ENCODE assay signal across 11 mouse cellular contexts in the genomic region with DNA sequence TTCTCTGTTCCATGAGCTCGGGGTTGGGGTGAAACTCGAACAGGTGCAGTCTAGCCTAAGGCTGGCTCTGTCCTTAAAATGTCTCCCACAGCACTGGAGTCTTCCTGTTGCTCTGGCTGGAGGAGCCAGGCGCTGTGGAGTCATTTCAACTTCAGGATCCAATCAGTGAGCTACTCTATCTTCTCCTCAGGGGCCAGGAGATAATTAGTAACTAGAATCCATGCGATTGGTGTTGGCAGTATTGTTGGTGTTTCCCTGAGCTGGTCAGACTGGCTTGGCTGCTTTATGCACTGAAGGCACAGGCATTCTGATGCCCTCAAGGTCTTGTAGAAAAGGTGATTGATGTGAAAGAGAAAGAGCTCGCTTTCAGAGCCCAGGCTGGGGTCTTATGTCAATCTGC. TPM values are rescaled to one million over a fixed set of nuclear protein-coding genes. Genes with fewer than 3 reads are reported as not detected.
DNase-seq lines count a peak whose midpoint lies in the region; ATAC-seq and TF ChIP-seq lines count a peak whose summit lies in the region.
"Had no signal": no experiment of that assay in that cellular context is flagged by ENCODE, and none has a peak within 500 bp of the region (broad histone marks: within the 10 kb centered on the region; RNA-seq: fewer than 3 reads in every experiment).

No protein-coding gene starts in this region.

- no peaks in the 10 kb centered on the region for H3K36me3 ChIP-seq in intestine, postnatal 0 days (ENCODE audit: control insufficient read depth, insufficient read depth)
- H3K36me3 ChIP-seq in limb, embryonic 11.5 days (ENCODE audit: control insufficient read depth, insufficient read depth, low read length), result no peaks in the 10 kb centered on the region
- H3K36me3 ChIP-seq in stomach, embryonic 14.5 days (ENCODE audit: control insufficient read depth, insufficient read depth, low read length), result no peaks in the 10 kb centered on the region
- H3K36me3 ChIP-seq: midbrain, embryonic 12.5 days had no signal

- H3K4me3 ChIP-seq in lung, adult 2 months (replicated peaks; ENCODE audit: extremely low read depth, low read depth, low read length), result no peak overlapping the region
- H3K4me3 ChIP-seq in intestine, postnatal 0 days (ENCODE audit: low read depth, low read length), result peak overlapping the region; percentile 53
- no peak overlapping the region for H3K4me3 ChIP-seq in limb, embryonic 11.5 days (ENCODE audit: low read depth, low read length)
- H3K4me3 ChIP-seq in stomach, embryonic 14.5 days (ENCODE audit: low read depth, low read length), result peak overlapping the region; percentile 30
- H3K4me3 ChIP-seq: midbrain, embryonic 12.5 days had no signal

- peak overlapping the region; percentile 89 for H3K27ac ChIP-seq in intestine, postnatal 0 days (ENCODE audit: low read depth, low read length)
- H3K27ac ChIP-seq in limb, embryonic 11.5 days (replicated peaks; ENCODE audit: low read depth, low read length), result no peak overlapping the region
- peak overlapping the region; percentile 90 for H3K27ac ChIP-seq in stomach, embryonic 14.5 days (ENCODE audit: low read length)
- H3K27ac ChIP-seq: midbrain, embryonic 12.5 days had no signal

- peak; percentile 82 for ATAC-seq in intestine, postnatal 0 days
- no peak for ATAC-seq in limb, embryonic 11.5 days (ENCODE audit: insufficient number of reproducible peaks, low FRiP score, low TSS enrichment, low read depth)
- peak; percentile 84 for ATAC-seq in stomach, embryonic 14.5 days (ENCODE audit: insufficient number of reproducible peaks, insufficient read depth, low FRiP score, low read depth)
- ATAC-seq: CD4-positive, CD25-positive, alpha-beta regulatory T cell, adult 4 months had no signal

- 58% methylated on average over 5 of the region's 5 CpGs for WGBS in lung, adult 2 months
- WGBS in intestine, postnatal 0 days, result 38% methylated on average over 5 of the region's 5 CpGs
- WGBS in limb, embryonic 11.5 days, result 65% methylated on average over 5 of the region's 5 CpGs
- 38% methylated on average over 5 of the region's 5 CpGs for WGBS in stomach, embryonic 14.5 days

- no peak for TF ChIP-seq CTCF in lung, adult 2 months (IDR thresholded peaks at IDR 0.05; ENCODE audit: insufficient read depth, low read length)
- no peak for TF ChIP-seq CTCF in intestine, postnatal 0 days (IDR thresholded peaks at IDR 0.05; ENCODE audit: low read depth)

- H3K4me2 ChIP-seq in intestine, postnatal 0 days (replicated peaks; ENCODE audit: low read depth), result peak overlapping the region; percentile 69
- H3K4me2 ChIP-seq in limb, embryonic 11.5 days (ENCODE audit: low read depth, severe bottlenecking), result no peak overlapping the region
- peak overlapping the region; percentile 46 for H3K4me2 ChIP-seq in stomach, embryonic 14.5 days (replicated peaks; ENCODE audit: low read depth, low read length)
- H3K4me2 ChIP-seq: midbrain, embryonic 12.5 days had no signal

- no peaks in the 10 kb centered on the region for H3K9me3 ChIP-seq in intestine, postnatal 0 days (ENCODE audit: control insufficient read depth)
- H3K9me3 ChIP-seq in limb, embryonic 11.5 days (ENCODE audit: control insufficient read depth, low read length), result no peaks in the 10 kb centered on the region
- no peaks in the 10 kb centered on the region for H3K9me3 ChIP-seq in stomach, embryonic 14.5 days (ENCODE audit: control insufficient read depth, low read depth, low read length)
- H3K9me3 ChIP-seq: midbrain, embryonic 12.5 days had no signal

- TF ChIP-seq POLR2A in lung, adult 2 months (IDR thresholded peaks at IDR 0.05; ENCODE audit: borderline replicate concordance, extremely low read depth, low read depth, low read length), result no peak

- H3K27me3 ChIP-seq in intestine, postnatal 0 days (replicated peaks; ENCODE audit: control insufficient read depth, insufficient read depth, low read length), result no peaks in the 10 kb centered on the region
- no peaks in the 10 kb centered on the region for H3K27me3 ChIP-seq in limb, embryonic 11.5 days (ENCODE audit: control insufficient read depth, insufficient read depth, low read length)
- no peaks in the 10 kb centered on the region for H3K27me3 ChIP-seq in stomach, embryonic 14.5 days (ENCODE audit: control insufficient read depth, insufficient read depth, low read length)
- H3K27me3 ChIP-seq: midbrain, embryonic 12.5 days had no signal

- peak; percentile 50 to 71 for DNase-seq in lung, adult 18-20 months
- no peak for DNase-seq in lung, adult 2 months
- DNase-seq in limb, embryonic 11.5 days (ENCODE audit: low spot score), result peak; percentile 45
- DNase-seq in frontal cortex, postnatal 25 days (ENCODE audit: low spot score in 2 of 2), result no peak
- DNase-seq in ovary, postnatal 36 days (ENCODE audit: low spot score), result no peak
- DNase-seq in cerebellum, adult 8-10 months, result no peak
- DNase-seq: heart, adult 11 months had no signal

- H3K9ac ChIP-seq in intestine, postnatal 0 days (ENCODE audit: low read depth, low read length), result peak overlapping the region; percentile 62
- no peak overlapping the region for H3K9ac ChIP-seq in limb, embryonic 11.5 days (ENCODE audit: low read length)
- no peak overlapping the region for H3K9ac ChIP-seq in stomach, embryonic 14.5 days (replicated peaks; ENCODE audit: low read depth, low read length)
- H3K9ac ChIP-seq: midbrain, embryonic 12.5 days had no signal

- peaks cover 7% of the 10 kb centered on the region for H3K4me1 ChIP-seq in lung, adult 2 months (ENCODE audit: control insufficient read depth, insufficient read depth, low read length)
- H3K4me1 ChIP-seq in intestine, postnatal 0 days (replicated peaks; ENCODE audit: control insufficient read depth, insufficient read depth, low read length), result peaks cover 3% of the 10 kb centered on the region; the same call in 1 of the 2 replicates
- H3K4me1 ChIP-seq in limb, embryonic 11.5 days (ENCODE audit: control insufficient read depth, insufficient read depth, low read length), result no peaks in the 10 kb centered on the region
- H3K4me1 ChIP-seq in stomach, embryonic 14.5 days (ENCODE audit: control insufficient read depth, insufficient read depth, low read length), result peaks cover 8% of the 10 kb centered on the region; the same call in 1 of the 2 replicates
- H3K4me1 ChIP-seq: midbrain, embryonic 12.5 days had no signal

RNA-seq across cellular contexts. Expression of a gene that starts 49.5 kb away (rescaled TPM):
- polyA plus RNA-seq in lung, adult 2 months (2012; rRNA removed), result 17.1 and 18.6 TPM in 2 replicates
- polyA plus RNA-seq in intestine, postnatal 0 days (2015; fragmentation: Nextera tagmentation; extraction: Ambion mirVana), result 21.4 TPM in 2 replicates
- 25.1 and 26.0 TPM in 2 replicates for polyA plus RNA-seq in limb, embryonic 11.5 days (2014; fragmentation: Nextera tagmentation; extraction: Ambion mirVana)
- polyA plus RNA-seq in stomach, embryonic 14.5 days (2014; fragmentation: Nextera tagmentation; extraction: Ambion mirVana), result 28.0 and 30.5 TPM in 2 replicates

Comparison
In these comparisons a context has a peak if more than half of its experiments do, and no peak if none do; other contexts are left out.
1. DNase-seq: peak in lung, adult 18-20 months (2 of 2) and limb, embryonic 11.5 days (single experiment); none in lung, adult 2 months (single experiment), frontal cortex, postnatal 25 days (0 of 2), ovary, postnatal 36 days (single experiment) and cerebellum, adult 8-10 months (single experiment).
2. H3K4me3 ChIP-seq: peak in intestine, postnatal 0 days (single experiment) and stomach, embryonic 14.5 days (single experiment); none in lung, adult 2 months (single experiment) and limb, embryonic 11.5 days (single experiment).